Mouse (Mus musculus) intestine, postnatal 0 days (tissue): Measurements from ENCODE around the gene Tor3a. TPM values are rescaled to one million over a fixed set of nuclear protein-coding genes. Genes with fewer than 3 reads are reported as not detected.
A peak's percentile ranks its signal among the peaks of the same experiment; 100 is the strongest.

ENCODE experiments used
- ATAC-seq: fragments of 200-750 bp; cut with Nextera tagmentation; 2 replicates; pipeline ENCODE4 v1.8.0; 2017; ENCODE audit warnings: mild to moderate bottlenecking, moderate TSS enrichment, moderate library complexity
- H3K27ac ChIP-seq: fragments of 300-500 bp; sonication (generic); 2 replicates; pipeline ENCODE4 v1.5.1; 2014; ENCODE audit warnings: mild to moderate bottlenecking, low read depth, low read length, moderate library complexity
- H3K27me3 ChIP-seq: fragments of 300-500 bp; sonication (generic); replicated peaks from 2 replicates; pipeline ENCODE4 v1.6.1; 2014; ENCODE audit warnings: low read length, mixed read lengths; ENCODE audit not compliant: control insufficient read depth, insufficient read depth
- H3K36me3 ChIP-seq: fragments of 300-500 bp; sonication (generic); 2 replicates; pipeline ENCODE4 v1.6.1; 2014; ENCODE audit warnings: mild to moderate bottlenecking, moderate library complexity; ENCODE audit not compliant: control insufficient read depth, insufficient read depth
- H3K4me1 ChIP-seq: fragments of 300-500 bp; sonication (generic); replicated peaks from 2 replicates; pipeline ENCODE4 v1.6.1; 2014; ENCODE audit warnings: antibody characterized with exemption, low read length, mixed read lengths; ENCODE audit not compliant: control insufficient read depth, insufficient read depth
- H3K4me2 ChIP-seq: fragments of 300-500 bp; sonication (generic); replicated peaks from 2 replicates; pipeline ENCODE4 v1.6.1; 2014; ENCODE audit warnings: low read depth, mild to moderate bottlenecking, moderate library complexity
- H3K4me3 ChIP-seq: fragments of 300-500 bp; sonication (generic); 2 replicates; pipeline ENCODE4 v1.5.1; 2014; ENCODE audit warnings: low read depth, low read length
- H3K9ac ChIP-seq: fragments of 300-500 bp; sonication (generic); 2 replicates; pipeline ENCODE4 v1.6.1; 2014; ENCODE audit warnings: mild to moderate bottlenecking, low read depth, low read length
- H3K9me3 ChIP-seq: fragments of 300-500 bp; sonication (generic); 2 replicates; pipeline ENCODE4 v1.6.1; 2016; ENCODE audit warnings: mixed run types; ENCODE audit not compliant: control insufficient read depth
- CTCF ChIP-seq: sonication (generic); IDR thresholded peaks from 2 replicates; pipeline ENCODE4 v1.5.1; 2016; ENCODE audit warnings: low read depth, mild to moderate bottlenecking, control low read depth, antibody characterized with exemption, moderate library complexity
- WGBS: fragments of 180-500 bp; shearing (Covaris S2); extraction: QIAGEN DNeasy Blood & Tissue Kit; methylation state at CpG from one replicate; pipeline ENCODE4 v1.1.7; 2014; 5-methylcytosine and 5-hydroxymethylcytosine counted together
- polyA plus RNA-seq: library from polyadenylated mRNA; unstranded; fragments of >200 nt; fragmentation: Nextera tagmentation; extraction: Ambion mirVana; gene quantifications from 2 replicates; pipeline ENCODE4 v1.2.1, GENCODE M21; 2015

Tor3a gene
- polyA plus RNA-seq, 1 experiment from 2014 or later, result 7.1 TPM

GRCm38 (mm10) chr1:156717751-156718285, 43.7 kb upstream of the Tor3a start:
- WGBS, result 8% methylated on average over 13 of the region's 13 CpGs
- no peaks in the 10 kb centered on the region for H3K27me3 ChIP-seq
- peak overlapping the region; percentile 97 for H3K9ac ChIP-seq
- TF ChIP-seq CTCF, result no peak
- H3K4me3 ChIP-seq, result peak overlapping the region; percentile 95
- H3K9me3 ChIP-seq, result no peaks in the 10 kb centered on the region
- peak overlapping the region; percentile 99 for H3K27ac ChIP-seq
- ATAC-seq, result peak; percentile 11; the same call in 1 of the 2 replicates
- no peaks in the 10 kb centered on the region for H3K36me3 ChIP-seq
- H3K4me1 ChIP-seq, result 0 out of 2 replicates have a peak, but pooled peaks cover 3% of the 10 kb centered on the region
- H3K4me2 ChIP-seq, result peak overlapping the region; percentile 72

- 40% methylated on average over 6 of the region's 6 CpGs for WGBS
- ATAC-seq, result no peak
- H3K4me3 ChIP-seq, result no peak overlapping the region
These were observed 42.5 kb upstream of the Tor3a start for GRCm38 (mm10) chr1:156716681-156717080.

DNA sequence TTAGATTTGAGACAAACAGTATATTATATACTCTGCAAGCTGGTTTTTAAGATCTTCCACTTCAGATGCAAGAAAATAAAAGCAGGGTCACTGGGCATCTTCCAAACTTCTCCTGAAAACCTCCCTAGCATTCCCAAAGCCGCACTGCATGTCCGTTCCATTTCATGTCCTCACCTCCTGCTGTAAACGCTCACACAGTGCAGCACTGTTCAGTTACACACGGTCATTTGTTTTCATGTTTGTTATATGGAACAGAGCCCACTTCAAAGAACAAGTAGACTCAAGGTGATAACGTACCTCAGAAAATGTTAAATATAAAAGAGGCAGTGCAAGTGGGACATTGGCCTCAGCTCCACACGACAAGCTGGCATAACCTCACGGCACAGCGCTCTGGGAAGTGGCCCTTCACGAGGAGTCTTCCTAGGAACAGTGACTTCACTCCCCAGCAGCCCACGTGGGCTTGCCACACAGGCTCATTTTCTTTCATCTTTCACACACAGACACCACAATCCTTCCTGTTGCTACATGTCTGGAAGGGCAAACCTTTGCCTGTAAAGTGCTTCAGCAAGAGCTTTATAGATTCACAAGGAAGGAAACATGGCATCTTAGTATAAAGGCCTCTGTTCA, 36.4 kb upstream of the Tor3a start:
- Histone ChIP-seq H3K4me2 (no peak overlapping the region), H3K9me3 (no peaks in the 10 kb centered on the region), H3K27ac (no peak overlapping the region), H3K9ac (no peak overlapping the region), H3K36me3 (peaks cover 9% of the 10 kb centered on the region), H3K4me1 (no peaks in the 10 kb centered on the region; the same call in 1 of the 2 replicates), H3K4me3 (no peak overlapping the region), H3K27me3 (no peaks in the 10 kb centered on the region)
- ATAC-seq, result no peak
- TF ChIP-seq CTCF, result no peak
- WGBS, result 68% methylated on average over 10 of the region's 10 CpGs

More at GRCm38 (mm10) chr1:156716681-156717080, 42.5 kb upstream of the Tor3a start:
- Histone ChIP-seq H3K36me3 (no peaks in the 10 kb centered on the region), H3K9me3 (no peaks in the 10 kb centered on the region), H3K4me1 (0 out of 2 replicates have a peak, but pooled peaks cover 3% of the 10 kb centered on the region), H3K4me2 (peak overlapping the region; percentile 31; the same call in 1 of the 2 replicates), H3K27me3 (no peaks in the 10 kb centered on the region), H3K27ac (no peak overlapping the region), H3K9ac (no peak overlapping the region)
- TF ChIP-seq CTCF, result no peak

DNA sequence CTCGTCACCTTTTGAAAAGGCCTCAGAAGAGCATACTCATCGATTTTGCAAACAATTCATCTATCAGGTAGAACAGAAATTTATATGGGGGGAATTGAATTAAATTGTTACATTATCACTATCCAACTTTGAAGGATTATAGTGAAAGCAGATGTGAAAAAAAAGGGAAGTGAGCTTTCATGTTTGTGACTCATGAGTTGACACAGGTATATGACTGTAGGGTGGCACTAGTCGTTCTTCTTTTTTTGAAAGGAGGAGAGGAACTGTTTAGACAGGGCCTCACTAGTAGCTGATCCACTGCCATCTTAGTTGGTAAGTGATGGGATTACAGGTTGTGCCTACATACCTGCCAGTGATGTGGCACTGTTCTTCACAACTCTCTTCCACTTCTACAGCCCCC, 34.5 kb upstream of the Tor3a start:
- ATAC-seq, result no peak
- H3K36me3 ChIP-seq, result peaks cover 20% of the 10 kb centered on the region
- H3K27ac ChIP-seq, result no peak overlapping the region
- WGBS, result 74% methylated on average over 3 of the region's 3 CpGs
- no peak overlapping the region for H3K4me3 ChIP-seq
- TF ChIP-seq CTCF, result no peak
- H3K4me1 ChIP-seq, result no peaks in the 10 kb centered on the region; the same call in 1 of the 2 replicates
- H3K4me2 ChIP-seq, result no peak overlapping the region
- no peak overlapping the region for H3K9ac ChIP-seq
- H3K9me3 ChIP-seq, result no peaks in the 10 kb centered on the region
- H3K27me3 ChIP-seq, result no peaks in the 10 kb centered on the region

DNA sequence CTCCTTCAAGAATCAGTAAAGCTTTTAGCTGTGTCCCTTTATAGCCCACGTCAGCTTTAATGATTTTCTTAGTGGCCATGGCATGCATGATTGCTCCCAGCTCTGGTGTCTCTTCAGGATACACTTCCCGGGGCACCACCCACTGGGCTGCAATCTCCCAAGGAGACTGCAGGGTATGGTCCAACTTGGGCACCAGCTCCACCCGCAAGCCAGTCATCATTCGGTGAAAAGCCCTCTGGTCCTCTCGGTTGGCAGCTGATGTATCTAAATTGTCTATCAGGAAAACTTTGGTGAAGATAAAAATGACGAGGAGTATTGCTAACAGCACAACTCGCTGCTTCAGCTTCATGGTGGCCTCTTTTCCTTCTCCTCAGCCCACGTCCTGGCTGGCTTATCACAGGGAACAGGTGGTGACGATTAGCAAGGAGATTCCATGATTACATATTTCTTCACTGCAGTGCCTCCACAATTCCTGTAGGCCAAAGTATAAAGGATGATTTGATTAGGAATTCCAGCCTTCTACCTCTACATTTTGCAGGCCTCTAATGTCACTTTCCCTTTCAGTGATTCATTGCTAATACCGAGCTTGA, 31.6 kb upstream of the Tor3a start:
- H3K27me3 ChIP-seq, result no peaks in the 10 kb centered on the region
- TF ChIP-seq CTCF, result no peak
- H3K4me3 ChIP-seq, result no peak overlapping the region
- H3K9me3 ChIP-seq, result no peaks in the 10 kb centered on the region
- ATAC-seq, result no peak; the same call in 1 of the 2 replicates
- whole genome bisulfite sequencing, result 53% methylated on average over 10 of the region's 10 CpGs
- H3K9ac ChIP-seq, result no peak overlapping the region
- no peaks in the 10 kb centered on the region; the same call in 1 of the 2 replicates for H3K4me1 ChIP-seq
- no peak overlapping the region for H3K4me2 ChIP-seq
- peaks cover 43% of the 10 kb centered on the region for H3K36me3 ChIP-seq
- 0 out of 2 replicates have a peak overlapping the region, but pooled peaks have one; percentile 2 for H3K27ac ChIP-seq

DNA sequence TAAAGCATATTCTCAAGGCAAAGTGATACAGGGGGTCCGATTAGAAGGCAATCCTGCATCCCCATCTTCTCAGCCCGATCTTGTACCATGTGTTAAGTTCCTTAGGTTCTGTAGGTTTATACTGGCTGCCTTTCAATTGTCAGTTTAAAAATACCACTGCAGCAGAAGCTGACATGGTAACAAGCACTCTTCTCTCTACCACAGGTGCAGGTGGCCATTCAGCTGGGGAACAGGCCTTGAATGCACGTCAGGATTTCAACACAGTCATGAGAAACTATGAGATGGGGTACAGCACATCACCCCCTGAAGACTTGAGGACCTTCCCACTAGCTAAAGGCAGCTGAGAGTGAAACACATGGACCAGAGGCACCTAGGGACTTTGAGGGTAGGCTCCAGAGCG, 29.3 kb upstream of the Tor3a start:
- H3K9me3 ChIP-seq, result no peaks in the 10 kb centered on the region
- no peak overlapping the region for H3K9ac ChIP-seq
- ATAC-seq, result no peak
- no peaks in the 10 kb centered on the region for H3K27me3 ChIP-seq
- WGBS, result 91% methylated on average over 4 of the region's 4 CpGs
- no peak overlapping the region for H3K4me3 ChIP-seq
- TF ChIP-seq CTCF, result no peak
- H3K4me2 ChIP-seq, result no peak overlapping the region
- no peak overlapping the region for H3K27ac ChIP-seq
- peaks cover 53% of the 10 kb centered on the region for H3K36me3 ChIP-seq
- H3K4me1 ChIP-seq, result no peaks in the 10 kb centered on the region; the same call in 1 of the 2 replicates
